Mouse (Mus musculus): ENCODE results near the gene Zfp346. TPM values are rescaled to one million over a fixed set of nuclear protein-coding genes. Genes with fewer than 3 reads are reported as not detected.

Zfp346 gene
- polyA plus RNA-seq, 1 experiment from 2014 or later: 25.0 TPM

GRCm38 (mm10) chr13:55174347-55174746 is 69.2 kb downstream of the Zfp346 start:
- Histone ChIP-seq H3K36me3 (ENCODE audit: insufficient read depth) (no peaks in the 10 kb centered on the region), H3K9ac (no peak overlapping the region), H3K4me2 (no peak overlapping the region), H3K27me3 (ENCODE audit: insufficient read depth, low read length) (no peaks in the 10 kb centered on the region), H3K9me3 (ENCODE audit: low read depth, low read length) (no peaks in the 10 kb centered on the region), H3K4me1 (ENCODE audit: insufficient read depth) (peaks cover 7% of the 10 kb centered on the region), H3K4me3 (ENCODE audit: low read depth, low read length) (no peak overlapping the region), H3K27ac (ENCODE audit: low read depth) (no peak overlapping the region)
- DNase-seq (no peak), ATAC-seq (ENCODE audit: insufficient read depth) (no peak)
- TF ChIP-seq CTCF (IDR thresholded peaks at IDR 0.05; ENCODE audit: low read depth): no peak
- WGBS: 68% methylated on average over 11 of the region's 11 CpGs

GRCm38 (mm10) chr13:55176265-55176664 is 71.2 kb downstream of the Zfp346 start:
- no peak for TF ChIP-seq CTCF (IDR thresholded peaks at IDR 0.05; ENCODE audit: low read depth)
- H3K4me2 ChIP-seq: no peak overlapping the region
- DNase-seq: no peak
- no peak overlapping the region for H3K9ac ChIP-seq
- no peaks in the 10 kb centered on the region for H3K9me3 ChIP-seq (ENCODE audit: low read depth, low read length)
- no peak overlapping the region for H3K27ac ChIP-seq (ENCODE audit: low read depth)
- no peak for ATAC-seq (ENCODE audit: insufficient read depth)
- no peak overlapping the region for H3K4me3 ChIP-seq (ENCODE audit: low read depth, low read length)
- H3K27me3 ChIP-seq (ENCODE audit: insufficient read depth, low read length): no peaks in the 10 kb centered on the region
- peaks cover 7% of the 10 kb centered on the region for H3K4me1 ChIP-seq (ENCODE audit: insufficient read depth)
- H3K36me3 ChIP-seq (ENCODE audit: insufficient read depth): no peaks in the 10 kb centered on the region
- 84% methylated on average over 6 of the region's 6 CpGs for WGBS

GRCm38 (mm10) chr13:55177903-55178496 is 72.9 kb downstream of the Zfp346 start:
- Histone ChIP-seq H3K27ac (ENCODE audit: low read depth) (no peak overlapping the region), H3K4me1 (ENCODE audit: insufficient read depth) (no peaks in the 10 kb centered on the region), H3K9ac (no peak overlapping the region), H3K4me3 (ENCODE audit: low read depth, low read length) (no peak overlapping the region), H3K9me3 (ENCODE audit: low read depth, low read length) (no peaks in the 10 kb centered on the region), H3K4me2 (no peak overlapping the region), H3K27me3 (ENCODE audit: insufficient read depth, low read length) (no peaks in the 10 kb centered on the region), H3K36me3 (ENCODE audit: insufficient read depth) (no peaks in the 10 kb centered on the region)
- WGBS: 58% methylated on average over 4 of the region's 4 CpGs
- DNase-seq (no peak), ATAC-seq (ENCODE audit: insufficient read depth) (no peak)
- peak; percentile 48 for TF ChIP-seq CTCF (IDR thresholded peaks at IDR 0.05; ENCODE audit: low read depth)

GRCm38 (mm10) chr13:55178556-55178955 is 73.4 kb downstream of the Zfp346 start:
- Histone ChIP-seq H3K27me3 (ENCODE audit: insufficient read depth, low read length) (no peaks in the 10 kb centered on the region), H3K27ac (ENCODE audit: low read depth) (no peak overlapping the region), H3K4me2 (no peak overlapping the region), H3K9ac (no peak overlapping the region), H3K36me3 (ENCODE audit: insufficient read depth) (no peaks in the 10 kb centered on the region), H3K4me3 (ENCODE audit: low read depth, low read length) (no peak overlapping the region), H3K9me3 (ENCODE audit: low read depth, low read length) (no peaks in the 10 kb centered on the region), H3K4me1 (ENCODE audit: insufficient read depth) (no peaks in the 10 kb centered on the region)
- WGBS: 24% methylated on average over 2 of the region's 2 CpGs
- ATAC-seq (ENCODE audit: insufficient read depth) (no peak), DNase-seq (peak; percentile 89)
- TF ChIP-seq CTCF (IDR thresholded peaks at IDR 0.05; ENCODE audit: low read depth): peak; percentile 93

- 90% methylated on average over 3 of the region's 3 CpGs for WGBS
- no peaks in the 10 kb centered on the region for H3K4me1 ChIP-seq (ENCODE audit: insufficient read depth)
- H3K27ac ChIP-seq (ENCODE audit: low read depth): no peak overlapping the region
- no peaks in the 10 kb centered on the region for H3K36me3 ChIP-seq (ENCODE audit: insufficient read depth)
- H3K9ac ChIP-seq: no peak overlapping the region
- DNase-seq (no peak), ATAC-seq (ENCODE audit: insufficient read depth) (no peak)
- H3K27me3 ChIP-seq (ENCODE audit: insufficient read depth, low read length): no peaks in the 10 kb centered on the region
- H3K4me3 ChIP-seq (ENCODE audit: low read depth, low read length): no peak overlapping the region
- no peaks in the 10 kb centered on the region for H3K9me3 ChIP-seq (ENCODE audit: low read depth, low read length)
- no peak for TF ChIP-seq CTCF (IDR thresholded peaks at IDR 0.05; ENCODE audit: low read depth)
- H3K4me2 ChIP-seq: no peak overlapping the region
Observed at GRCm38 (mm10) chr13:55179591-55179990, 74.5 kb downstream of the Zfp346 start.

- TF ChIP-seq CTCF (IDR thresholded peaks at IDR 0.05; ENCODE audit: low read depth): no peak
- no peak overlapping the region for H3K27ac ChIP-seq (ENCODE audit: low read depth)
- ATAC-seq (ENCODE audit: insufficient read depth): no peak
- peak overlapping the region; percentile 70 for H3K4me2 ChIP-seq
- H3K27me3 ChIP-seq (ENCODE audit: insufficient read depth, low read length): no peaks in the 10 kb centered on the region
- DNase-seq: no peak
- no peaks in the 10 kb centered on the region for H3K9me3 ChIP-seq (ENCODE audit: low read depth, low read length)
- H3K36me3 ChIP-seq (ENCODE audit: insufficient read depth): no peaks in the 10 kb centered on the region
- H3K9ac ChIP-seq: peak overlapping the region; percentile 49; the same call in 1 of the 2 replicates
- H3K4me3 ChIP-seq (ENCODE audit: low read depth, low read length): peak overlapping the region; percentile 36
- WGBS: 66% methylated on average over 2 of the region's 2 CpGs
- H3K4me1 ChIP-seq (ENCODE audit: insufficient read depth): no peaks in the 10 kb centered on the region
Observed at GRCm38 (mm10) chr13:55181786-55182172, 76.7 kb downstream of the Zfp346 start.

GRCm38 (mm10) chr13:55182173-55182894 is 77.2 kb downstream of the Zfp346 start:
- H3K36me3 ChIP-seq (ENCODE audit: insufficient read depth): no peaks in the 10 kb centered on the region
- 3% methylated on average over 23 of the region's 23 CpGs for WGBS
- no peaks in the 10 kb centered on the region for H3K4me1 ChIP-seq (ENCODE audit: insufficient read depth)
- peak overlapping the region; percentile 86 for H3K27ac ChIP-seq (ENCODE audit: low read depth)
- peak; percentile 75 for TF ChIP-seq CTCF (IDR thresholded peaks at IDR 0.05; ENCODE audit: low read depth)
- peak overlapping the region; percentile 70 for H3K4me2 ChIP-seq
- DNase-seq: peak; percentile 89
- peak; percentile 91 for ATAC-seq (ENCODE audit: insufficient read depth)
- H3K27me3 ChIP-seq (ENCODE audit: insufficient read depth, low read length): no peaks in the 10 kb centered on the region
- peak overlapping the region; percentile 36 for H3K4me3 ChIP-seq (ENCODE audit: low read depth, low read length)
- H3K9me3 ChIP-seq (ENCODE audit: low read depth, low read length): no peaks in the 10 kb centered on the region
- peak overlapping the region; percentile 49 for H3K9ac ChIP-seq

All from lung, embryonic 14.5 days (tissue).